Mouse (Mus musculus) stomach, embryonic 14.5 days (tissue): ENCODE measurements at regions not wholly inside any gene's neighbourhood (a gene's known extent, or its start where the extent isn't known, plus 50 kb on each side); places are given as distances from the start of the nearest gene placed in this dataset.
A peak's percentile ranks its signal among the peaks of the same experiment; 100 is the strongest.

Experiments
- ATAC-seq: fragments of 200-750 bp; cut with Nextera tagmentation; 2 replicates; pipeline ENCODE4 v1.8.0; 2017; ENCODE audit warnings: low read depth, moderate TSS enrichment; ENCODE audit not compliant: insufficient number of reproducible peaks, insufficient read depth, low FRiP score
- H3K27ac ChIP-seq: fragments of 300-500 bp; sonication (generic); 2 replicates; pipeline ENCODE4 v1.5.1; 2014; ENCODE audit warnings: mild to moderate bottlenecking, low read length, moderate library complexity, mixed read lengths
- H3K27me3 ChIP-seq: fragments of 300-500 bp; sonication (generic); 2 replicates; pipeline ENCODE4 v1.6.1; 2014; ENCODE audit warnings: low read length, control low read depth, mixed read lengths; ENCODE audit not compliant: control insufficient read depth, insufficient read depth
- H3K36me3 ChIP-seq: fragments of 300-500 bp; sonication (generic); 2 replicates; pipeline ENCODE4 v1.6.1; 2014; ENCODE audit warnings: mild to moderate bottlenecking, control low read depth, low read length, moderate library complexity, mixed read lengths; ENCODE audit not compliant: control insufficient read depth, insufficient read depth
- H3K4me1 ChIP-seq: fragments of 300-500 bp; sonication (generic); 2 replicates; pipeline ENCODE4 v1.6.1; 2014; ENCODE audit warnings: low read length, control low read depth, mixed read lengths; ENCODE audit not compliant: control insufficient read depth, insufficient read depth
- H3K4me2 ChIP-seq: fragments of 300-500 bp; sonication (generic); replicated peaks from 2 replicates; pipeline ENCODE4 v1.6.1; 2014; ENCODE audit warnings: low read depth, low read length, control low read depth
- H3K4me3 ChIP-seq: fragments of 300-500 bp; sonication (generic); 2 replicates; pipeline ENCODE4 v1.5.1; 2014; ENCODE audit warnings: low read depth, low read length, control low read depth
- H3K9ac ChIP-seq: fragments of 300-500 bp; sonication (generic); replicated peaks from 2 replicates; pipeline ENCODE4 v1.6.1; 2014; ENCODE audit warnings: low read depth, mild to moderate bottlenecking, control low read depth, low read length, moderate library complexity, mixed read lengths
- H3K9me3 ChIP-seq: fragments of 300-500 bp; sonication (generic); 2 replicates; pipeline ENCODE4 v1.6.1; 2016; ENCODE audit warnings: low read depth, low read length, control low read depth; ENCODE audit not compliant: control insufficient read depth
- WGBS: fragments of 180-500 bp; shearing (Covaris S2); extraction: QIAGEN DNeasy Blood & Tissue Kit; methylation state at CpG from one replicate; pipeline ENCODE4 v1.1.7; 2014; 5-methylcytosine and 5-hydroxymethylcytosine counted together

DNA sequence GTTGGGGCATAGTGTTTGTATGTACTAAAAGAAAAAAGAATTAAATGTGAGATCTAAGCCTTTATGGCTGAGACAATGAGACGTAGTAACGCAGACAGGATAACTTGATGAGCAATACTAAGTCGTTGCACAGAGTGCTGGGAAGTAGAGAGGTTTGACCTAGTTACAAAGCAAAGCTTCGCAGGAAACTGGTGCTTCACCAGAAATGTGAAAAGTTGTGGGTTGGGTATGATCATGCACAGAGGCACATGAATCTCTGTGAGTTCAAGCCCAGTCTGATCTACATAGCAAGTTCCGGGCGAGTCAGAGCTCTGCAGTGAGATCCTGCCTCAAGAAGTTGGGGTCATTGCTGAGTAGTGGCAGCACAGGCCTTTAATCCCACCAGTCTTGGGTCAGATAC lies 65.3 kb upstream of the Jmy start:
- Histone ChIP-seq H3K27me3 (no peaks in the 10 kb centered on the region), H3K4me2 (no peak overlapping the region), H3K27ac (no peak overlapping the region), H3K4me3 (no peak overlapping the region), H3K9ac (no peak overlapping the region), H3K9me3 (no peaks in the 10 kb centered on the region), H3K4me1 (no peaks in the 10 kb centered on the region), H3K36me3 (no peaks in the 10 kb centered on the region)
- 94% methylated on average over 6 of the region's 6 CpGs for WGBS
- ATAC-seq, result no peak

DNA sequence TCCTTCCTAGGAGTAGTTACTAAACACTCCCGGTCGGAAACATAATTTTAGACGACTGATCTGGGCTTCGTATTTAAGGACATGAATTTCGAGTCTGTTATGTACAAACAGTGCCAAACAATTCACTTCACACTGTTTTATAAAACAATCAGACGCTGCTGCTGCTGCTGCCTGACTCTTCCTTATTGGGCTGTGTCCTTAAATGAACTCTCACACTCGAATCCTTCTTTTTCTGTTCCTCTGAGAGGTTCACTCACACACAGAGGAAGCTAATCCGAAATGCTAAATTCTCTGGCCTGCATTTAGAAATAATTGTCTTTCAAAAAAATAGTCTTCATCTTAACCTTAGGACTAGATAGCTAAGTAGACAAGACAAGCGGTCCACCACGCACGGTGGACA lies 64.5 kb upstream of the Jmy start:
- no peak for ATAC-seq
- no peak overlapping the region for H3K27ac ChIP-seq
- WGBS, result 79% methylated on average over 11 of the region's 11 CpGs
- H3K9ac ChIP-seq, result no peak overlapping the region
- H3K4me1 ChIP-seq, result no peaks in the 10 kb centered on the region
- H3K27me3 ChIP-seq, result no peaks in the 10 kb centered on the region
- H3K36me3 ChIP-seq, result no peaks in the 10 kb centered on the region
- no peaks in the 10 kb centered on the region for H3K9me3 ChIP-seq
- no peak overlapping the region for H3K4me3 ChIP-seq
- no peak overlapping the region for H3K4me2 ChIP-seq

DNA sequence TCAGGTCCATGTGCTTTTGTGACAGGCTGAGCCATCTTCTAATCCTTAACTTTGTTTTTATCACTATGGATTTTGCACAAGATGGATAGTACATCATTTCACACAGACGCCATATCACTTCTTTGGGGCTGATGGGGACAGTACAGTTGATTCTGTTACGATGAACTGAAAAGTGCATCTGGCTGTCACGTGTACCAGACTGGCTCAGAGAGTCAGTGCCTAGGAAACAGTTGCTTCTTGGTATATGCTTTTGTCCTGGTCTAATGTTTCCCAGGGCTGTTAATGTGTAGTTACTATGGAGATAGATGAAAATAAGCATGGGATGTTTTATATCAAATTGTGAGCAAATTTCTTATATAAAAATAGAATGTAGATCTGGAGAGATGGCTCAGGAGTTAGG lies 60.7 kb upstream of the Jmy start:
- Histone ChIP-seq H3K9me3 (no peaks in the 10 kb centered on the region), H3K27ac (no peak overlapping the region), H3K27me3 (no peaks in the 10 kb centered on the region), H3K36me3 (no peaks in the 10 kb centered on the region), H3K4me1 (no peaks in the 10 kb centered on the region), H3K4me2 (no peak overlapping the region), H3K4me3 (no peak overlapping the region), H3K9ac (no peak overlapping the region)
- 83% methylated on average over 3 of the region's 3 CpGs for WGBS
- ATAC-seq, result no peak

DNA sequence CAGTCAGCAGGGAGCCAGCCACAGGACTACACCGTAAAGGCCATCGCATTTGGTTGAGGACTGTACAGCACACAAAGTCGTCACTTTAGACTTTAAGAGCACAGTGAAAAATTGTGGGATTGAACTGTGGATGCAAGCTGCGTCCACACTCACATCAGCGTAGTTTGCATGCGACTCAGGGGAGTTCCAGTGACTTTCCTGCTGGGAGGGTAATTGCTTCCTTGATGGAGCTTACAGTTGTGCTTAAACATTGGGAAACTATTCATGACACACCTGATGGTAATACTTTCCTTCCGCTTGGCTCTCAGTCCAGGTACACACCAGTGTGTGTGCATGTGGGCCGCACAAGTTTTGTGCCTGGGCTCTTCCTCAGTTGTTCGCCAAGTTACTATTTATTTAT lies 59.0 kb upstream of the Jmy start:
- no peak for ATAC-seq

DNA sequence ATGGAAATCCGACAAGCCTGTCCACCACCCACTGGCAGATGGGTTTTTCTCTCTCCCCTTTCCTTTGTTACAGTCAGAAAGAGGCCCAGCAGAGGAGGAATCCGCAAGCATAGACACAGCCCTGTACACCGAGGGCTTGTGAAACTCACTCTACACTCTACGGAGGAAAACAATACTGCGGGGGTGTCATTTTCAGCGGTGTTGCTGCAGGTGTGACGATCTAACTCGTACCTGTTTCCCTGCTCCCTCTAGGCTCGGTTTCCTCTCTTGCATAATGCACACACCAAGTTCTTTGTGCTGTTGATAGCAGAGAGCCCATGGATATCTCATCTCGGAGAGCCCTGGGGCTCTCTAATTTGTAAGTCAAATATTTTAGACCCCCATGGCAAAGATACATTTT lies 56.5 kb upstream of the Jmy start:
- Histone ChIP-seq H3K27ac (no peak overlapping the region), H3K9ac (no peak overlapping the region), H3K4me3 (no peak overlapping the region), H3K4me1 (no peaks in the 10 kb centered on the region), H3K36me3 (no peaks in the 10 kb centered on the region), H3K4me2 (no peak overlapping the region), H3K9me3 (no peaks in the 10 kb centered on the region), H3K27me3 (no peaks in the 10 kb centered on the region)
- no peak for ATAC-seq
- 68% methylated on average over 10 of the region's 10 CpGs for WGBS

More for the DNA sequence above, 59.0 kb upstream of the Jmy start:
- Histone ChIP-seq H3K4me2 (no peak overlapping the region), H3K9me3 (no peaks in the 10 kb centered on the region), H3K36me3 (no peaks in the 10 kb centered on the region), H3K27ac (no peak overlapping the region), H3K4me3 (no peak overlapping the region), H3K4me1 (no peaks in the 10 kb centered on the region), H3K27me3 (no peaks in the 10 kb centered on the region), H3K9ac (no peak overlapping the region)
- 92% methylated on average over 9 of the region's 9 CpGs for WGBS

DNA sequence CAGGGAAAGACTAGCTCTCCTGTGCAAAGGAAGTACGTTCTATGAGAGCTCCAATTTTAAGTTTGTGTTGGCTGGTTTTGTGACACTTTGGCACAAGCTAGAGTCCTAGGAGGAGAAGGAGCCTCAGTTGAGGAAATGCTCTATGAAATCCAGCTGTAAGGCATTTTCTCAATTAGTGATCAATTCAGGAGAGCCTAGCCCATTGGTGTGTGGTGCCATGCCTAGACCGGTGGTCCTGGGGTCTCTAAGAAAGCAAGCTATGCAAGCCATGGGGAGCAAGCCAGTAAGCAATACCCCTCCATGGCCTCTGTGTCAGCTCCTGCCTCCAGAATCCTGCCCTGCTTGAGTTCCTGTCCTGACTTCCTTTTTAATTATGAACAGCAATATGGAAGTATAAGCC lies 55.3 kb upstream of the Jmy start:
- Histone ChIP-seq H3K4me1 (no peaks in the 10 kb centered on the region), H3K4me2 (no peak overlapping the region), H3K36me3 (no peaks in the 10 kb centered on the region), H3K9me3 (no peaks in the 10 kb centered on the region), H3K27ac (no peak overlapping the region), H3K4me3 (no peak overlapping the region), H3K27me3 (no peaks in the 10 kb centered on the region), H3K9ac (no peak overlapping the region)
- ATAC-seq, result no peak
- WGBS, result 93% methylated on average over 2 of the region's 2 CpGs

DNA sequence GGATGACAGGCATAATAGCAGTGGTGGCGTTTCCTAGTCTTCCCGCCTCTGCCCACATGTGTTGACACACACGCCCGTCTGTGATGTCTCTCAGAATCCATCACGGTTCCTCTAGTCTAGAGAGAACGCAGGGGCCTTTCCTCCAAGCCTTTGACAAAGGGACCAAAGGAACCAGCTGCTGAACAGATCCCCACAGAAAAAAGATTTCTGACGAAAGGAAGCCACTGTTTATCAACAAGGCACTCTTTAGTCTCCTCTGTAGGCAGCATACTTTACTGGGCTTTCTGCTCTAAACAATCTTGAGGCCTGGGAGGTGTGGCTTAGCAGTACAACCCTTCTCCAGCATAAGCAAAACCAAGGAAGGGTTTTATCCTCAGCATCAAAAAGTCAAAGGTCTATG lies 54.3 kb upstream of the Jmy start:
- H3K36me3 ChIP-seq, result no peaks in the 10 kb centered on the region
- no peaks in the 10 kb centered on the region for H3K4me1 ChIP-seq
- WGBS, result 55% methylated on average over 7 of the region's 7 CpGs
- H3K27me3 ChIP-seq, result no peaks in the 10 kb centered on the region
- H3K9me3 ChIP-seq, result no peaks in the 10 kb centered on the region
- no peak overlapping the region for H3K9ac ChIP-seq
- ATAC-seq, result no peak
- H3K4me3 ChIP-seq, result no peak overlapping the region
- H3K27ac ChIP-seq, result no peak overlapping the region
- H3K4me2 ChIP-seq, result no peak overlapping the region

DNA sequence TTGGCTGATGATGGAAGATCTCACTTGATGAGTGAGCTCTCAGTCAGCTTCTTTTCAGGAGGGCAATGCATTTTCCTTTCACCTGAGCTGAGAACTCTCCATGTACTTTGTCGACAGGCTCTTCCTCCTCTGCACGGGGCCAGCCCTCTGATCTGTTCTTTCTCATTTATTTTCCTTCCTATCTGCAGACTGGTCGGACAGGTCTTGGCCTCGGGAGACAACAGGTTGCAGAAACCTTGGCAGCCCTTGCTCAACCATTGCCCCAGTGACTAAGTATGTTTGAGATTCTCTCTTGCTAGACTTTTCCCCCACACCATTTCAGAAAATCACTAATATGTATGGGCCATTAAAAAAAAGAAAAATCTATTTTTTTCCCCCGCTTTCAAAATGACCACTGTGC lies 53.7 kb upstream of the Jmy start:
- H3K9me3 ChIP-seq, result no peaks in the 10 kb centered on the region
- 57% methylated on average over 5 of the region's 5 CpGs for WGBS
- H3K4me3 ChIP-seq, result no peak overlapping the region
- H3K27ac ChIP-seq, result no peak overlapping the region
- no peaks in the 10 kb centered on the region for H3K4me1 ChIP-seq
- ATAC-seq, result peak; percentile 61; the same call in 1 of the 2 replicates
- H3K4me2 ChIP-seq, result no peak overlapping the region
- H3K9ac ChIP-seq, result no peak overlapping the region
- no peaks in the 10 kb centered on the region for H3K27me3 ChIP-seq
- H3K36me3 ChIP-seq, result no peaks in the 10 kb centered on the region

DNA sequence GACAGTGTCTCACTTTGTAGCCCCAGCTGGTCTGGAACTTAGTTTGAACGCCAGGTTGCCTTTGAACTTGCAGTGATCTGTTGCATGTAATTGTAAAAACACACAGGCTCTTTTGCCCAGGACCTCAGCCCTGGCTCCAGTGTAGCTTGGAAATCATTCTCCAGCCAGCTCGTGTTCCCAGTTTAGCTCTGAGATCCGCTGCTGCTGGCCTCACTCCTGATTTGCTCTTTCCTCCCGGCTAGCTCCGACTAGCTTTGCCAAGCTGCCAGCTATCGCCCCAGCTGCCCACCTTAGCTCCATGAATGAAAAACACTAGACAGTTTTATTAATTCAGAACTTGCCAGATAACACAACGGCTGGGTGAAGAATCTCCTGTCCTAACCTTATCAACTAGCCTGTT lies 50.7 kb upstream of the Jmy start:
- H3K36me3 ChIP-seq, result no peaks in the 10 kb centered on the region
- H3K27me3 ChIP-seq, result no peaks in the 10 kb centered on the region
- no peak overlapping the region for H3K4me2 ChIP-seq
- ATAC-seq, result no peak
- no peak overlapping the region for H3K9ac ChIP-seq
- 73% methylated on average over 7 of the region's 7 CpGs for WGBS
- H3K9me3 ChIP-seq, result no peaks in the 10 kb centered on the region
- H3K4me3 ChIP-seq, result no peak overlapping the region
- H3K4me1 ChIP-seq, result no peaks in the 10 kb centered on the region
- no peak overlapping the region for H3K27ac ChIP-seq
